Mouse (Mus musculus) cortical plate, adult 2 months (tissue): ENCODE measurements around the gene Ror1.

Source experiments
- CTCF ChIP-seq: fragments of 200-500 bp; IDR thresholded peaks from 2 replicates; pipeline ENCODE4 v1.5.1; 2011; ENCODE audit warnings: mild to moderate bottlenecking, control low read depth, low read length; ENCODE audit not compliant: insufficient read depth; ENCODE audit errors: extremely low read depth
- POLR2A ChIP-seq: fragments of 200-500 bp; IDR thresholded peaks from 2 replicates; pipeline ENCODE4 v1.6.1; 2011; ENCODE audit warnings: mild to moderate bottlenecking, low read length, control low read depth; ENCODE audit not compliant: insufficient read depth; ENCODE audit errors: extremely low read depth

GRCm38 (mm10) chr4:100230245-100230644 lies 134.7 kb downstream of the Ror1 start:
- TF ChIP-seq POLR2A (no peak), CTCF (no peak)
